Mouse (Mus musculus) intestine, postnatal 0 days (tissue): ENCODE measurements around the gene Gpr171. TPM values are rescaled to one million over a fixed set of nuclear protein-coding genes. Genes with fewer than 3 reads are reported as not detected.

ENCODE experiments used
- ATAC-seq: fragments of 200-750 bp; cut with Nextera tagmentation; 2 replicates; pipeline ENCODE4 v1.8.0; 2017; ENCODE audit warnings: mild to moderate bottlenecking, moderate TSS enrichment, moderate library complexity
- H3K27ac ChIP-seq: fragments of 300-500 bp; sonication (generic); 2 replicates; pipeline ENCODE4 v1.5.1; 2014; ENCODE audit warnings: mild to moderate bottlenecking, low read depth, low read length, moderate library complexity
- H3K27me3 ChIP-seq: fragments of 300-500 bp; sonication (generic); replicated peaks from 2 replicates; pipeline ENCODE4 v1.6.1; 2014; ENCODE audit warnings: low read length, mixed read lengths; ENCODE audit not compliant: control insufficient read depth, insufficient read depth
- H3K36me3 ChIP-seq: fragments of 300-500 bp; sonication (generic); 2 replicates; pipeline ENCODE4 v1.6.1; 2014; ENCODE audit warnings: mild to moderate bottlenecking, moderate library complexity; ENCODE audit not compliant: control insufficient read depth, insufficient read depth
- H3K4me1 ChIP-seq: fragments of 300-500 bp; sonication (generic); replicated peaks from 2 replicates; pipeline ENCODE4 v1.6.1; 2014; ENCODE audit warnings: antibody characterized with exemption, low read length, mixed read lengths; ENCODE audit not compliant: control insufficient read depth, insufficient read depth
- H3K4me2 ChIP-seq: fragments of 300-500 bp; sonication (generic); replicated peaks from 2 replicates; pipeline ENCODE4 v1.6.1; 2014; ENCODE audit warnings: low read depth, mild to moderate bottlenecking, moderate library complexity
- H3K4me3 ChIP-seq: fragments of 300-500 bp; sonication (generic); 2 replicates; pipeline ENCODE4 v1.5.1; 2014; ENCODE audit warnings: low read depth, low read length
- H3K9ac ChIP-seq: fragments of 300-500 bp; sonication (generic); 2 replicates; pipeline ENCODE4 v1.6.1; 2014; ENCODE audit warnings: mild to moderate bottlenecking, low read depth, low read length
- H3K9me3 ChIP-seq: fragments of 300-500 bp; sonication (generic); 2 replicates; pipeline ENCODE4 v1.6.1; 2016; ENCODE audit warnings: mixed run types; ENCODE audit not compliant: control insufficient read depth
- CTCF ChIP-seq: sonication (generic); IDR thresholded peaks from 2 replicates; pipeline ENCODE4 v1.5.1; 2016; ENCODE audit warnings: low read depth, mild to moderate bottlenecking, control low read depth, antibody characterized with exemption, moderate library complexity
- WGBS: fragments of 180-500 bp; shearing (Covaris S2); extraction: QIAGEN DNeasy Blood & Tissue Kit; methylation state at CpG from one replicate; pipeline ENCODE4 v1.1.7; 2014; 5-methylcytosine and 5-hydroxymethylcytosine counted together
- polyA plus RNA-seq: library from polyadenylated mRNA; unstranded; fragments of >200 nt; fragmentation: Nextera tagmentation; extraction: Ambion mirVana; gene quantifications from 2 replicates; pipeline ENCODE4 v1.2.1, GENCODE M21; 2015

Gene Gpr171
- polyA plus RNA-seq, 1 experiment from 2014 or later, result 0.57 TPM

DNA sequence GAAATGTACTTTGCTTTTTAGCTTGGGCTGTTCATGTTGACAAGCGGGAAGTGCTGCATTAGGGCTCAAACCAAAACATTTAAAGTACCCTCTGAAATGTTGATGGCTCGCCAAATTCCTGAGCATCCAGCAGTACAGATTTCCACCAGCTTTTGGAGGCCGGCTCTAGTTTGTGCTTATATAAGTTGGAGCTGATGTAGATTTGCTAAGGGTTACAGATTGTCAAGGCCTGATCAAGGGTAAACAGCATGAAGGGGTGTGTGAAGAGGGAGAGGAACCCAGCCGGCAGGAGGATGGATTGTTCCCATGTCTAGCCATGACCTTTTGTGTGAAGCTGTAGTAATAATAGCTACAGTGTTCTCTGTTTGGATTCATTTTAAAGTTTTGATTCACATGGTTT lies 29.5 kb upstream of the Gpr171 start:
- H3K4me1 ChIP-seq, result no peaks in the 10 kb centered on the region
- no peak overlapping the region for H3K27ac ChIP-seq
- peak; percentile 22; the same call in 1 of the 2 replicates for ATAC-seq
- peak overlapping the region; percentile 24; the same call in 1 of the 2 replicates for H3K4me3 ChIP-seq
- no peak for TF ChIP-seq CTCF
- WGBS, result 58% methylated on average over 4 of the region's 4 CpGs
- H3K9ac ChIP-seq, result no peak overlapping the region
- peak overlapping the region; percentile 14; the same call in 1 of the 2 replicates for H3K4me2 ChIP-seq
- H3K27me3 ChIP-seq, result no peaks in the 10 kb centered on the region
- no peaks in the 10 kb centered on the region for H3K36me3 ChIP-seq
- H3K9me3 ChIP-seq, result no peaks in the 10 kb centered on the region

DNA sequence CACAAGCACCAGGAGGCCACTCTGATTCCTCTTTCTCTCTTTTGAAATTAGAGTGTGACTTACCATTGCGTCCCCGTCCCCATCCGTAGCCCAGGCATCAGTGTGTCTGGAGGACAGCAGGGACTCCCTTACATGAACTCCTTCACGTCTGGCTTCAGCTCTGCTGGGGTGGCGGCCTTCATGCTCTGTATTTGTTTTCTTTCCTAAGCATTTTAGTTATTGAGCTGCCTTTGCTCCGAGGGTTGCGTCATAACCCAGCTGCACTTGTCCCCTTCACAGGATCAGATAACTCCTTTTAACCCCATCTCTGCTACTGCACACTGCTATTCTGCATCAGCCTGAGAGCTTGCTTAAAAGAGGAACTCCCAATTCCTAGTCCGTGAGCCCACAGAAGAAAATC lies 28.8 kb upstream of the Gpr171 start:
- no peak for ATAC-seq
- whole genome bisulfite sequencing, result 44% methylated on average over 8 of the region's 8 CpGs
- Histone ChIP-seq H3K4me1 (no peaks in the 10 kb centered on the region), H3K9ac (no peak overlapping the region), H3K27ac (peak overlapping the region; percentile 50), H3K36me3 (no peaks in the 10 kb centered on the region), H3K4me3 (peak overlapping the region; percentile 24), H3K9me3 (no peaks in the 10 kb centered on the region), H3K4me2 (peak overlapping the region; percentile 14), H3K27me3 (no peaks in the 10 kb centered on the region)
- no peak for TF ChIP-seq CTCF

DNA sequence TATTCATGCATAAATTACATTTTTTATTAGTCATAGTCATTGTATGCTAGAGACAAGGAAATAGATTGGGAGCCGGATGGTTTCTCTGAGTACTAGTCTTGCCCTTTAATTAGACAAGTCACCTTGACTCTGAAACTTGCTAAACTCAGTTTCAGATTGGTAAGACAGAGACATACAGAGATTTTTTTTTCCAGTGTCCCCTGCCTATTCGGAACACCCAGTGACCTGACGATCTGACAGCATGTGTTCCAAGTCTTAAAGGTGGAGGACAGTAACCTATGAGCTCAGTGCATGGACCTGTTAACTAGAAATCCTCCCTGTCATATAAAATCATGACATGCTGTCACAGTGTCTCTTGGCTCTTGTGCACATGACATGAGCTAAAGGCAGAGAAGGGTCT lies 27.9 kb upstream of the Gpr171 start:
- Histone ChIP-seq H3K27ac (no peak overlapping the region), H3K9me3 (no peaks in the 10 kb centered on the region), H3K36me3 (no peaks in the 10 kb centered on the region), H3K4me1 (no peaks in the 10 kb centered on the region), H3K4me2 (peak overlapping the region; percentile 24; the same call in 1 of the 2 replicates), H3K27me3 (no peaks in the 10 kb centered on the region), H3K4me3 (no peak overlapping the region), H3K9ac (no peak overlapping the region; the same call in 1 of the 2 replicates)
- no peak for TF ChIP-seq CTCF
- ATAC-seq, result no peak
- WGBS, result 64% methylated on average over 3 of the region's 3 CpGs

DNA sequence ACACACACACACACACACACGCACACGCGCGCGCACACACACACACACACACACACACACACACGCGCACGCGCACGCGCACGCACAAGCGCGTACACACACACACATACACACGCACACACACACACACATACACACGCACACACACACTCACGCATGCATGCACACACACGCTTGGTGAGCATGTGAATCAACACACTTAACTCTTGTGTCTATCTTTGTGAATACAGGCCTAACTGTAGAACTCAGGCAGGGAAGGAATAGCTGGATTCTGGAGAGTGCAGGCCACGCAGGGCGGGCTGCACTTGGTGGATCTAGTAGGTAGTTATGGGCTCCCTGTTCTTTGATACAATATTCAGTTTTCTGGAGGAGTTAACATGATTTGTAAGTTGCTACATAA lies 27.1 kb upstream of the Gpr171 start:
- Histone ChIP-seq H3K4me2 (peak overlapping the region; percentile 24; the same call in 1 of the 2 replicates), H3K9me3 (no peaks in the 10 kb centered on the region), H3K27ac (no peak overlapping the region), H3K4me3 (no peak overlapping the region), H3K27me3 (no peaks in the 10 kb centered on the region), H3K9ac (no peak overlapping the region), H3K36me3 (no peaks in the 10 kb centered on the region), H3K4me1 (no peaks in the 10 kb centered on the region)
- WGBS, result 75% methylated on average over 20 of the region's 20 CpGs
- no peak for ATAC-seq
- TF ChIP-seq CTCF, result no peak

DNA sequence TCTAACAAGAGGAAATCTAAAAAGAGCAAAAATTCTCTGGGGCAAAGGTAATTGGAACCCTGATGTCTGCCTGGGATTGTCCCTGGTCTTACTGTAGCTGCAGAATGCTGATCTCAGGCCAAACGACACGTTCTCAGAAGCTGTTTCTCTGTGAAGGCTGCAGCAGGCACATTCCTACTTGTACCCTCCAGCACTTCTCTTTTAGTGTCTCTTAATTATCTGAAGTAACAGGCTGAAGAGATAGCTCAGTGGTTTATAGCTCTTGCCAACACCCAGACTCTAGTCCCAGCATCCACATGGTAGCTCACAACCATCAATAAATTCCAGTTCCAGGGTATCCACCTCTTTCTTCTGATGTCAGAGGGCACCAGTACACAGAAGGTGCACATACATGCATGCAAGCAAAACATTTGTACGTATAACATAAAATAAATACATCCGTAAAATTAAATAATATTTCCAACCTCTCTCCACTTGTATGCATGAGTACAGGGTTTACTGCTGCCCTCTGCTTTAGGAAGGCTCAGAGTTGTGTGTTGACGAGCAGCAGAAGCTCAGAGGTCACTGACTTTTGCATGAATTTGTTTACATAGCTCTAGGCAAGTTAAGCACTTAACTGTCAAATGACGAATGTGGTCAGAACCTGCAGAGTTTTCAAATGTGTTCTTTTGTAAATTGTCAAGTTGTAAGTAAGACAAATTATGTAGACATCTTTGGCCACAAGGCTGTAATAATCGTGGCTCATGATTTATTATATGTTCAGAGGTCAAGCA lies 24.3 kb upstream of the Gpr171 start:
- H3K27me3 ChIP-seq, result no peaks in the 10 kb centered on the region
- ATAC-seq, result no peak
- no peak overlapping the region for H3K4me3 ChIP-seq
- no peak overlapping the region for H3K4me2 ChIP-seq
- H3K9ac ChIP-seq, result no peak overlapping the region
- no peaks in the 10 kb centered on the region for H3K36me3 ChIP-seq
- 25% methylated on average over 7 of the region's 7 CpGs for WGBS
- H3K4me1 ChIP-seq, result no peaks in the 10 kb centered on the region
- no peak overlapping the region for H3K27ac ChIP-seq
- no peaks in the 10 kb centered on the region for H3K9me3 ChIP-seq
- no peak for TF ChIP-seq CTCF

DNA sequence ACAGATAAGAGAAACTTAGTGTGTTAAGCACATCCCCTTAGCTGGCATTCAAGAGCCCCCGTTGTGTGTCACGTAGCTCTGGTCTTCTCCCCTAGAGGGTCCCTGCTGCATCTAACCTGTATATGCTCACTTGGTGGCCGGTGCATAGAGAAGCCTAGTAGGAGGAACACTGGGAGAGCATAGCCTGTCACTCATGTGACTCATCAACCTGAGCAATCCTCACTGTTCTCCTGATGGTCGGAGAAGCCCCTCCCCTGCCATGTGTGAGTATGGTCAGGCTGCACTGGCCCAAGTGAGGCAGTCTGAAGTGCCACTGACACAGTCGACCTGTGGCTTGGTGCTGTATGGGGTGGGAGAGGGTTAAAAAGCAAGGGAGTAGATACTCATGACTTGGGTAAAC lies 23.4 kb upstream of the Gpr171 start:
- no peaks in the 10 kb centered on the region for H3K9me3 ChIP-seq
- H3K27me3 ChIP-seq, result no peaks in the 10 kb centered on the region
- H3K36me3 ChIP-seq, result no peaks in the 10 kb centered on the region
- TF ChIP-seq CTCF, result no peak
- no peak overlapping the region for H3K9ac ChIP-seq
- no peak overlapping the region for H3K27ac ChIP-seq
- ATAC-seq, result no peak
- no peak overlapping the region for H3K4me2 ChIP-seq
- WGBS, result 71% methylated on average over 5 of the region's 5 CpGs
- no peaks in the 10 kb centered on the region for H3K4me1 ChIP-seq
- no peak overlapping the region for H3K4me3 ChIP-seq
